Mouse (Mus musculus): ENCODE results near the gene Pappa. TPM values are rescaled to one million over a fixed set of nuclear protein-coding genes. Genes with fewer than 3 reads are reported as not detected.

Gene Pappa
- total and polyA plus RNA-seq, 3 experiments, result not detected

- Histone ChIP-seq H3K36me3 (ENCODE audit: control insufficient read depth in 1 of 2, insufficient read depth in 2 of 2, low read length in 2 of 2) (no peaks in the 10 kb centered on the region), H3K9ac (ENCODE audit: control insufficient read depth, low read depth, low read length, poor library complexity, severe bottlenecking) (no peak overlapping the region), H3K9me3 (replicated peaks; ENCODE audit: insufficient read depth, low read length) (no peaks in the 10 kb centered on the region), H3K4me1 (ENCODE audit: control insufficient read depth in 1 of 2, insufficient read depth in 2 of 2, low read length in 2 of 2) (no peaks in the 10 kb centered on the region), H3K27me3 (ENCODE audit: control insufficient read depth in 1 of 2, insufficient read depth in 2 of 2, low read length in 2 of 2) (no peaks in the 10 kb centered on the region), H3K27ac (ENCODE audit: control insufficient read depth, low read depth, low read length) (no peak overlapping the region), H3K4me3 (ENCODE audit: control insufficient read depth in 1 of 2, insufficient read depth in 1 of 2, low read depth in 2 of 2, low read length in 2 of 2) (no peak overlapping the region), H3K79me2 (ENCODE audit: control insufficient read depth, insufficient read depth, low read length, poor library complexity) (no peaks in the 10 kb centered on the region)
- no peak for TF ChIP-seq MAX (IDR thresholded peaks at IDR 0.05; ENCODE audit: low read length)
- no peak for TF ChIP-seq NELFE (IDR thresholded peaks at IDR 0.05; ENCODE audit: low read depth, low read length)
- no peak for TF ChIP-seq ZKSCAN1 (IDR thresholded peaks at IDR 0.05; ENCODE audit: low read depth, low read length)
- no peak for TF ChIP-seq ZC3H11A (IDR thresholded peaks at IDR 0.05; ENCODE audit: low read depth, low read length)
- TF ChIP-seq HCFC1 (IDR thresholded peaks at IDR 0.05; ENCODE audit: low read depth, low read length), result no peak
- TF ChIP-seq POLR2AphosphoS5 (IDR thresholded peaks at IDR 0.05; ENCODE audit: borderline replicate concordance, low read depth, low read length), result no peak
- TF ChIP-seq USF2 (IDR thresholded peaks at IDR 0.05; ENCODE audit: borderline replicate concordance in 1 of 2, insufficient read depth in 1 of 2, low read depth in 1 of 2, low read length in 2 of 2), result no peak
- no peak for DNase-seq (ENCODE audit: low read depth, low spot score)
These were observed 42.4 kb downstream of the Pappa start for GRCm38 (mm10) chr4:65166288-65166835.

- Histone ChIP-seq H3K36me3 (ENCODE audit: control insufficient read depth in 1 of 2, insufficient read depth in 2 of 2, low read length in 2 of 2) (no peaks in the 10 kb centered on the region), H3K9me3 (replicated peaks; ENCODE audit: insufficient read depth, low read length) (no peaks in the 10 kb centered on the region), H3K27ac (ENCODE audit: control insufficient read depth, low read depth, low read length) (no peak overlapping the region), H3K4me1 (ENCODE audit: control insufficient read depth in 1 of 2, insufficient read depth in 2 of 2, low read length in 2 of 2) (no peaks in the 10 kb centered on the region), H3K79me2 (ENCODE audit: control insufficient read depth, insufficient read depth, low read length, poor library complexity) (no peaks in the 10 kb centered on the region), H3K9ac (ENCODE audit: control insufficient read depth, low read depth, low read length, poor library complexity, severe bottlenecking) (no peak overlapping the region), H3K27me3 (ENCODE audit: control insufficient read depth in 1 of 2, insufficient read depth in 2 of 2, low read length in 2 of 2) (no peaks in the 10 kb centered on the region), H3K4me3 (ENCODE audit: control insufficient read depth in 1 of 2, insufficient read depth in 1 of 2, low read depth in 2 of 2, low read length in 2 of 2) (no peak overlapping the region)
- DNase-seq (ENCODE audit: low read depth, low spot score), result no peak
- no peak for TF ChIP-seq POLR2A (IDR thresholded peaks at IDR 0.05; ENCODE audit: control insufficient read depth in 1 of 2, insufficient read depth in 1 of 2, low read depth in 1 of 2, low read length in 2 of 2, poor library complexity in 1 of 2)
- TF ChIP-seq ZC3H11A (IDR thresholded peaks at IDR 0.05; ENCODE audit: low read depth, low read length), result no peak
- no peak for TF ChIP-seq GABPA (IDR thresholded peaks at IDR 0.05; ENCODE audit: low read depth, low read length)
- TF ChIP-seq RCOR1 (IDR thresholded peaks at IDR 0.05; ENCODE audit: low read depth, low read length), result no peak
- no peak for TF ChIP-seq GATA1 (IDR thresholded peaks at IDR 0.05; ENCODE audit: low read depth, low read length)
- no peak for TF ChIP-seq USF2 (IDR thresholded peaks at IDR 0.05; ENCODE audit: borderline replicate concordance in 1 of 2, insufficient read depth in 1 of 2, low read depth in 1 of 2, low read length in 2 of 2)
- TF ChIP-seq MAX (IDR thresholded peaks at IDR 0.05; ENCODE audit: low read length), result no peak
- no peak for TF ChIP-seq HCFC1 (IDR thresholded peaks at IDR 0.05; ENCODE audit: low read depth, low read length)
These were observed 50.5 kb downstream of the Pappa start for GRCm38 (mm10) chr4:65174505-65174904.

- no peak overlapping the region for H3K9ac ChIP-seq (ENCODE audit: control insufficient read depth, low read depth, low read length, poor library complexity, severe bottlenecking)
- no peak overlapping the region for H3K27ac ChIP-seq (ENCODE audit: control insufficient read depth, low read depth, low read length)
- no peaks in the 10 kb centered on the region for H3K4me1 ChIP-seq (ENCODE audit: control insufficient read depth in 1 of 2, insufficient read depth in 2 of 2, low read length in 2 of 2)
These were observed 54.2 kb downstream of the Pappa start for GRCm38 (mm10) chr4:65178146-65178545.

More at GRCm38 (mm10) chr4:65178146-65178545, 54.2 kb downstream of the Pappa start:
- no peak for TF ChIP-seq CHD1 (IDR thresholded peaks at IDR 0.05; ENCODE audit: low read depth, low read length)
- no peak for TF ChIP-seq GABPA (IDR thresholded peaks at IDR 0.05; ENCODE audit: low read depth, low read length)
- TF ChIP-seq MAX (IDR thresholded peaks at IDR 0.05; ENCODE audit: low read length), result no peak
- no peak for TF ChIP-seq ELF1 (IDR thresholded peaks at IDR 0.05; ENCODE audit: low read depth, low read length)
- no peak for TF ChIP-seq USF2 (IDR thresholded peaks at IDR 0.05; ENCODE audit: borderline replicate concordance in 1 of 2, insufficient read depth in 1 of 2, low read depth in 1 of 2, low read length in 2 of 2)
- TF ChIP-seq BHLHE40 (IDR thresholded peaks at IDR 0.05; ENCODE audit: borderline replicate concordance, low read depth, low read length), result no peak
- TF ChIP-seq NELFE (IDR thresholded peaks at IDR 0.05; ENCODE audit: low read depth, low read length), result no peak
- TF ChIP-seq GATA1 (IDR thresholded peaks at IDR 0.05; ENCODE audit: low read depth, low read length), result no peak
- TF ChIP-seq POLR2AphosphoS5 (IDR thresholded peaks at IDR 0.05; ENCODE audit: borderline replicate concordance, low read depth, low read length), result no peak
- no peak for TF ChIP-seq RAD21 (IDR thresholded peaks at IDR 0.05; ENCODE audit: low read depth, low read length)
- TF ChIP-seq CTCF (IDR thresholded peaks at IDR 0.05 in 2 of 3, conservative IDR thresholded peaks at IDR 0.05 in 1 of 3; ENCODE audit: control insufficient read depth in 1 of 3, insufficient read depth in 1 of 3, low read depth in 2 of 3, low read length in 3 of 3, poor library complexity in 1 of 3, severe bottlenecking in 1 of 3), result no peak
- TF ChIP-seq MAFK (IDR thresholded peaks at IDR 0.05; ENCODE audit: borderline replicate concordance, low read depth, low read length), result no peak
- TF ChIP-seq MEF2A (IDR thresholded peaks at IDR 0.05; ENCODE audit: extremely low read depth, insufficient replicate concordance, low read depth, low read length, poor library complexity, severe bottlenecking), result no peak
- TF ChIP-seq MXI1 (IDR thresholded peaks at IDR 0.05; ENCODE audit: low read depth, low read length), result no peak
- TF ChIP-seq ZMIZ1 (IDR thresholded peaks at IDR 0.05; ENCODE audit: low read depth, low read length), result no peak
- TF ChIP-seq ZC3H11A (IDR thresholded peaks at IDR 0.05; ENCODE audit: low read depth, low read length), result no peak
- TF ChIP-seq POLR2AphosphoS2 (IDR thresholded peaks at IDR 0.05; ENCODE audit: low read length), result no peak
- no peak for TF ChIP-seq KAT2A (conservative IDR thresholded peaks at IDR 0.05; ENCODE audit: low read depth, low read length)
- Histone ChIP-seq H3K79me2 (ENCODE audit: control insufficient read depth, insufficient read depth, low read length, poor library complexity) (no peaks in the 10 kb centered on the region), H3K27me3 (ENCODE audit: control insufficient read depth in 1 of 2, insufficient read depth in 2 of 2, low read length in 2 of 2) (no peaks in the 10 kb centered on the region), H3K9me3 (replicated peaks; ENCODE audit: insufficient read depth, low read length) (no peaks in the 10 kb centered on the region), H3K4me3 (ENCODE audit: control insufficient read depth in 1 of 2, insufficient read depth in 1 of 2, low read depth in 2 of 2, low read length in 2 of 2) (no peak overlapping the region), H3K36me3 (ENCODE audit: control insufficient read depth in 1 of 2, insufficient read depth in 2 of 2, low read length in 2 of 2) (no peaks in the 10 kb centered on the region)
- DNase-seq (ENCODE audit: low read depth, low spot score), result no peak
